Mouse (Mus musculus) yolk sac, embryonic 10.5 days (tissue): ENCODE measurements around the gene Themis2.
"Not testable (repeated sequence)": the region's sequence is repeated elsewhere in the genome, so short reads cannot be mapped to it uniquely, and the experiment has no call there.

ENCODE experiments used
- DNase-seq: peaks from one replicate; pipeline ENCODE4 v3.0.0-alpha.2; 2017; ENCODE audit warnings: low spot score

Gene Themis2

GRCm38 (mm10) chr4:132799845-132800244 lies 3.7 kb upstream of the Themis2 start:
- DNase-seq: no peak

GRCm38 (mm10) chr4:132798666-132799065 lies 2.5 kb upstream of the Themis2 start:
- not testable (repeated sequence) for DNase-seq

GRCm38 (mm10) chr4:132798028-132798427 lies 1.8 kb upstream of the Themis2 start:
- DNase-seq: no peak

GRCm38 (mm10) chr4:132797461-132797860 lies 1.3 kb upstream of the Themis2 start:
- DNase-seq: no peak

DNA sequence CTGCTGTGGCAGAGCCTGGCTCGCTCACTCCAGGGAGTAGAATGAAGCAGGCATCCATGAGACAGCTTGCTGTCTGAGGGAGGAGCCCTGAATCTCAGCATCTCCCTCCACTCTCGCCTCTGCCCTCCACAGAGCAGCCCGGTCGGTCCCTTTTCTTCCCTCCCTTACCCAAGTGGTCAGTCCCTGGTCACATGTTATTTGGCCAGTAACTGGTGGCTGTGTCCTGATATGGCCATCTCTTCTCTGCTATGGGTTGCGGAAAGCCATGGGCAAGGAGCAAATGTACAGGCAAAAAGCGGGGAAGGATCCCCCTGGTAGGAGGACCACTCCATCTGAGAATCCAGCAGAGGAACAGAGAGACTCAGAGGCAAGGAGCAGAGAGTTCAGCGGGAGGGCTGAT lies 1.0 kb downstream of the Themis2 start:
- DNase-seq: no peak

- no peak for DNase-seq
These were observed 1.4 kb downstream of the Themis2 start for GRCm38 (mm10) chr4:132794760-132795159.

DNA sequence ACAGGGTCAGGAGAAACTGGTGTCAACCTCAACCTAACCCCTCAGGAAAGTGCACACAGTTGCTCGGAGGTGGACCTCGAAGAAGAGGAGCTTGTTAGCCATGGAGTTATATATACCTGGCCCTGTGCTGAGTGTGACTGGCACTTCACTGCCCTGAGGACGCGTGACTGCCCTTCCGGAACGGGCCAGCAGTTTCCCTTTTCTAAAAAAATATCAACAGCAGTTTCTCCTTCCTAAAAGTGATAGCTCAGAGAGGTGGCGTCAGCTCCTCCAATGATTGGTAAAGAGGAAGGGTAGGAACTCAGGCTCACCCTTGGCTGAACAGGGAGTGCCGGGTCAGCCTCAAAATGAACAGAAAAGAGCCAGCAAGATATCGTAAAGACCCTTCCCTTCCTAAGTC lies 2.2 kb downstream of the Themis2 start:
- DNase-seq: no peak

GRCm38 (mm10) chr4:132793322-132794004 lies 2.7 kb downstream of the Themis2 start:
- not testable (repeated sequence) for DNase-seq

GRCm38 (mm10) chr4:132789731-132790130 lies 6.5 kb downstream of the Themis2 start:
- no peak for DNase-seq

DNA sequence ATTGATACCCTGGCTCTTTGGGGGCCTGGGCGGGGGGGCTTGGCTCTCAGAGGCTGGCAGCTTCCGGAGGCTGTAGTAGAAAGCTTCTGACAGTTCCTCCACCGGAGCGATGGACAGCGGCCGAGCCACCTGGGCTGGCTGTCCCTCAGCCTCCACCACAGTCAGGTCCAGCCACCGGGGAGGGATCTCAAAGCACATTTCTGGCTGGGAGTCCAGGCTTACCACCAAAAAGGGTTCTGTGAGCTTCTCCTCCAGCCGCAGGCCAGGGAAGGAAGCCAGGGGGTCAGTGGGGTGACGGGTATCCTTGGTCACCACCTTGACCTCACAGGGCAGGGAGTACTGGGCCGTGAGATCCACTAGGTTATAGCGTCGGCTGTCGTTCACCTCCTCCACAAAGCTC lies 11.0 kb downstream of the Themis2 start:
- DNase-seq: no peak

- DNase-seq: no peak
These were observed 12.5 kb downstream of the Themis2 start for GRCm38 (mm10) chr4:132783732-132784131.

- DNase-seq: no peak
These were observed 15.9 kb downstream of the Themis2 start for GRCm38 (mm10) chr4:132780288-132780687.

DNA sequence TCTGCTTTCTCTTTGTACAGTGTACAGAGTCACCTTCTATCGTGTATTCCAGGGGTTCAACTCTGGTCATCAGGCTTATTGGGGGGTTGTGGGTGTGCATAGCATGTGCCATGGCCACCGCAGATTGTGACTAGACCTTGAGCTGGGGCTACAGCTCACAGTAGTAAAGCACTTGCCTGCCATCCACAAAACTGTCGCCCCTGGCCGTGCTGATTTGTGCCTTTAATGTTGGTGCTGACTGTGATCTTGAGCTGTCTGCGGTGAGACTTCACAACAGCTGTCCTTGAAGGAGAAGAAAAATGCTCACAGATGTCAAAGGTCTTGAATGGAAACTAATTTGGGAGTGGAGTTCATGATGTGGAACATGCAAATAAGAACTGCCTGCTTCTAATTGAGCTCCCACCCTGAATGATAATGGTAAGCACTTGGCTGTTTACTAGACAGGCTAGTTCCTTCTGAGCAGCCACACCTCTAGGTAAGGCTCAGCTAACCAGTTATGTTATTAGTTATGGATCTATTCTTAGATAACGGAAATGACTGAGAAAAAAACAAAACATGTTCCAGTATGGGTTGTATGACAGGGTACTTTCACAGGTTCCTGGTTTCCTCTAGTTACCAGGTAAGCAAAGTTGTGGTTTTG lies 17.5 kb downstream of the Themis2 start:
- DNase-seq: no peak

GRCm38 (mm10) chr4:132776764-132777163 lies 19.4 kb downstream of the Themis2 start:
- peak; percentile 32 for DNase-seq

DNA sequence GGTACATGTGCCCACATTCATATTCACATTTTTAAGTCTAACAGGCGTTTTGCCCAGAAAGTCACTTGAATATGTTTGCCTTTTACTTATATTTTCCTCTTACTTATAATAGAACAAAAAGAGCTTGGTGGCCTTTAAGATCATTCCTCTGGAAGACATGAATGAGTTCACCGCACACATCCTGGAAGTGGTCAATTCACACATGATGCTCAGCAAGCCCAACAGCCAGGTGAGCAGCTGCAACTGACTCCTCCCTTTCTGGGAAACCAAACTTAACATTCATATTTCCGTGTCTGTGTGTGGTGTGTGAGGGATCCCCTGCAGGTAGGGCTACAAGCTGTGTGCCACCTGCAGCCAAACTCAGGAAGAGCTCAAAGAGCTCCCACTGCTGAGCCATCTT lies 21.3 kb downstream of the Themis2 start:
- no peak for DNase-seq

DNA sequence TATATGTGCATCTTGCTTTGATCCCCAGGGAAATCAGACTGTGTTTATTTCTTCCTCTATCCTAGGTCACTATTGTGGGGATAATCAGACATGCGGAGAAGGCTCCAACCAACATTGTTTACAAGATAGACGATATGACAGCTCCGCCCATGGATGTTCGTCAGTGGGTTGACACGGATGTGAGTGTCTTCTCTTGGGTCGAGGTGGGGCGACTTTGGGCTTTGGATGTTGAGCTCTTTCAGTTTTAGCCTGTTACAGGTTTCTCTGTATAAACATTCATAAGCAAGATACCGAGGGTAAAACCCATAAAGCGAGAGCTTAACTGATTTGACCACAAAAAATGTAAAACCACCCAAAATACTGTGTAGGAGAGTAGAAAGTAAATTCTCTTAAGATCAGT lies 24.4 kb downstream of the Themis2 start:
- DNase-seq: no peak

DNA sequence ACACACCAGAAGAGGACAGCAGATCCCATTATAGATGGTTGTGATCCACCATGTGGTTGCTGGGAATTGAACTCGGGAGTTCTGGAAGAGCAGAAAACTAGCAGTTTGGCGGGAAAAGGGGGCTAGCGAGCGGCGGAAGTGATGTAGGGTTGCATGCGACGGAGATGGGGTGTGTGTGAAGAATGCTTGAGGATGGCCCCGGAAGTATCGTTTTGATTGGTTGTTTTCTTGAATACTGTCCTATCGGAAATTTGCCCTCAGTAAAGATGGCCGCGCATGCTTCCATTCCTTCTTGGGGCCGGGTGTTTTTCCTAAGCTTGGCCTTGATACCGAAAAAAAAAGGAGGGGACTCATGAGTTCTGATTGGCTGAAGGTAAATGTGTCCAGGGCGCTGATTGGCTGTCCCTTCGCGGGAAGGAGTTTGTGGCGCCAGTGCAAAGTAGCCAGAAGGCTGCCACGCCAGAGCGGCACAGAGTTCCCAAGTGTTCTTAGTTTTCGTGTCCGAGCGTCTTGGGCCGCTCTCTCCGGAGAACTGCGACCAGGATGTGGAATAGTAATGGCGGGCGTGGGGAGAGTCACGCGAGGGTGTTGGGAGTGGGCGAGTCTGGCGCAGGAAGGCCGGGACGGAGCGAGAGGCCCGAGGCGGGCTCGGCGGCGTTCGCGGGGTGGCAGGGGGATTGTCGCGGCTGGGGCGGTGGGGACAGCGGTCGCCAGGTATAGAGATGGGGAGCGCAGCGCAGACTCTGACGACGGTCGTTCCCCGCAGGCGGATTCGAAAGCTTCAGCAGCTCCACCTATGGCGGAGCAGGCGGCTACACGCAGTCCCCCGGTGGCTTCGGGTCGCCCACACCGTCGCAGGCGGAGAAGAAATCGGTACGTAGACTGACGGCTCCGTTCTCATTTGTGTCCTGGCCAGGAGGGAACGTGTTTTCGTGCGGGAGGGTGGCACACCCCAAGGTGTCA lies 28.0 kb downstream of the Themis2 start, which contains the start of gene Rpa2:
TSS of gene Rpa2 (plus strand) at position 419 of the 963 bp plus-strand sequence.
- peak; percentile 100 for DNase-seq

GRCm38 (mm10) chr4:132763125-132763524 lies 33.1 kb downstream of the Themis2 start:
- DNase-seq: not testable (repeated sequence)

GRCm38 (mm10) chr4:132762602-132763001 lies 33.6 kb downstream of the Themis2 start:
- no peak for DNase-seq

DNA sequence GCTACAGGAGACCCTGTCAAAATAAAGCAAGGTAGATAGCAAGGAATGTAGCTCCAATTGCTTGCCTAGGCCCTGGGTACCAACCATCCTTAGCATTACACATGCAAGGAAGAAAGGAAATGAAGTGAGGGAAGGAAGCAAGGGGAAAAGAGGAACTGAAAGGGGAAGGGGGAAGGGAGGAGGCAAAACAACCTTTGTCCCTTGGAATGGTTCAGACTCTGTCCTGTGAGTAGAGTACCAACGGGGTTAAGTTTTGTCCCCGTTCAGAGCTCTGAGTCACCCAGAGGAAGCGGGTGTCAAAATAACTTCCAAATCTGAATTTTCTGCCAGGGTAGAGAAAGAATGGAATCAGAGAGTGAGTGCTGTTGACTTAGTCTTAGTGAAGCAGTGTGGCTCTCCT lies 35.9 kb downstream of the Themis2 start:
- no peak for DNase-seq

DNA sequence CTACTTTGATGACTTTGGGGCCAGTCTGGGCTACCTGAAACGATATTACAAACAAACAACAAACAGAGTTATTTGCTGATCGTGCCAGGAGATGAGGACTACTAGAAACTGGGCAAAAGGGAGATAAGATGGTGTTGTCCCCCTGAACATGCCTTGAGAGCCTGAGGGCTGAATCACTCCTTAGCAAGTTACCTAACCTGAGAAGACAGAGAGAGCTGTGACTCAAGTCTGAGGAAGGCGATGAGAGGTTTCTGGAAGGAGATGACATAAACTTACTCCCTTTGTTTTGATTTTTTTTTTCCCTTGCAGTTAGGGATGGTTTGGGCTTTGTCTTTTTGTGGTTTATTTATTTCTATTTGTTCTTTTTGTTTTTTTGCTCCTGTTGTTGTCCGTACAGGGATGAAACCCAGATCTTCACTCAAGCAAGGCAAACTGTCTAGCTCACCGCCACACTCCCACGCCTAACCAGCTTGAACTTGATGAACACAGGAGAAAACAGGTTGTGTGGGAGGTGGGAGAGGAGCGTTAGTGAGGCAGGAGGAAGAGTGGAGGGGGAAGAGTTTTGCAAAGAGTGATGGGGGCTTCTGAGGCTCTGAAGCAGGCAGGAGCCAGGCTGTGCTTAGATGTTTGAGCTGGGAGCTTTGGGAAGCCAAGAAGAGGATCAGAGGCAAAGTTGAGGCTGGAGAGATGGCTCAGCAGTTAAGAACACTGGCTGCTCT lies 38.4 kb downstream of the Themis2 start:
- DNase-seq: no peak

DNA sequence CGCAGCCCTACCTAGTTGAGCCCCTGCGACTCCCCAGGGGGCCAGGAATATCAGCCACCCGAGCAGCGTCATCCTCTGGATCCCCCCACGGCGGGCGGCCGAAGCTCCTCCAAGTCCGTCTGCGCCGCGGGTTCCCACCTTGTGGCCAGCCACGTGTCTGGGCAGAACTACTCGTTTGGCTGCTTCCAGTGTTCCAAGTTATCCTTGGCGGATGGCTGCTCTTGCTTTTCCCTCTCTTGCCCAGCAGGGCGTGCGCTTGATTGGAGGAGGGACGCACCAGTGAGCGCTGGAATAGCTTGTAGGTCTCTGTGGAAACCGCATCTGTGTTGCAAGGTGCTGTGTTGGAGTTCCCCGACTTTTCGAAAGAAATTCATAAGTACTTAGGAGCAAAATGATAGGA lies 39.2 kb downstream of the Themis2 start, which contains the start of gene Smpdl3b:
TSS of gene Smpdl3b (minus strand) at position 279 of the 400 bp plus-strand sequence.
- DNase-seq: peak; percentile 74
